Mouse (Mus musculus) embryonic fibroblast, embryonic 13.5 days (primary cell): ENCODE results near the gene Zfp36l1. TPM values are rescaled to one million over a fixed set of nuclear protein-coding genes. Genes with fewer than 3 reads are reported as not detected.
A peak's percentile ranks its signal among the peaks of the same experiment; 100 is the strongest.

ENCODE experiments used
- H3K27ac ChIP-seq: 2 replicates; pipeline ENCODE4 v1.5.1; 2012; ENCODE audit warnings: low read length, control low read depth, inconsistent platforms; ENCODE audit not compliant: insufficient read depth
- H3K4me1 ChIP-seq: 2 replicates; pipeline ENCODE4 v1.6.1; 2011; ENCODE audit warnings: low read length; ENCODE audit not compliant: control insufficient read depth, insufficient read depth
- H3K4me3 ChIP-seq: 2 replicates; pipeline ENCODE4 v1.5.1; 2011; ENCODE audit warnings: mild to moderate bottlenecking, control low read depth, low read length; ENCODE audit not compliant: insufficient read depth
- CTCF ChIP-seq: IDR thresholded peaks from 2 replicates; pipeline ENCODE4 v1.5.1; 2011; ENCODE audit warnings: mild to moderate bottlenecking, control low read depth, low read length, moderate library complexity, borderline replicate concordance; ENCODE audit not compliant: insufficient read depth
- POLR2A ChIP-seq: IDR thresholded peaks from 2 replicates; pipeline ENCODE4 v1.6.1; 2011; ENCODE audit warnings: low read depth, mild to moderate bottlenecking, control low read depth, low read length, moderate library complexity
- polyA plus RNA-seq: library from polyadenylated mRNA; stranded (reverse); fragments of >200 nt; gene quantifications from 2 replicates; pipeline ENCODE4 v1.2.4, GENCODE M21; 2011; ENCODE audit warnings: low read depth; ENCODE audit not compliant: missing spikeins, insufficient read length

The Zfp36l1 gene
- polyA plus RNA-seq, 1 experiment, result 139 TPM

- Histone ChIP-seq H3K27ac (peak overlapping the region; percentile 92), H3K4me3 (peak overlapping the region; percentile 27), H3K4me1 (0 out of 2 replicates have a peak, but pooled peaks cover 5% of the 10 kb centered on the region)
- TF ChIP-seq POLR2A (no peak), CTCF (no peak)
Observed at GRCm38 (mm10) chr12:80131359-80132249, 18.8 kb upstream of the Zfp36l1 start.

GRCm38 (mm10) chr12:80130558-80131358 lies 17.9 kb upstream of the Zfp36l1 start:
- H3K4me3 ChIP-seq, result no peak overlapping the region
- no peak for TF ChIP-seq CTCF
- TF ChIP-seq POLR2A, result peak; percentile 22; the same call in 1 of the 2 replicates
- H3K4me1 ChIP-seq, result 0 out of 2 replicates have a peak, but pooled peaks cover 5% of the 10 kb centered on the region
- peak overlapping the region; percentile 35 for H3K27ac ChIP-seq

- no peak for TF ChIP-seq CTCF
- no peak overlapping the region for H3K4me3 ChIP-seq
- no peak overlapping the region for H3K27ac ChIP-seq
- H3K4me1 ChIP-seq, result 0 out of 2 replicates have a peak, but pooled peaks cover 5% of the 10 kb centered on the region
Observed at GRCm38 (mm10) chr12:80129531-80129930, 16.7 kb upstream of the Zfp36l1 start.

DNA sequence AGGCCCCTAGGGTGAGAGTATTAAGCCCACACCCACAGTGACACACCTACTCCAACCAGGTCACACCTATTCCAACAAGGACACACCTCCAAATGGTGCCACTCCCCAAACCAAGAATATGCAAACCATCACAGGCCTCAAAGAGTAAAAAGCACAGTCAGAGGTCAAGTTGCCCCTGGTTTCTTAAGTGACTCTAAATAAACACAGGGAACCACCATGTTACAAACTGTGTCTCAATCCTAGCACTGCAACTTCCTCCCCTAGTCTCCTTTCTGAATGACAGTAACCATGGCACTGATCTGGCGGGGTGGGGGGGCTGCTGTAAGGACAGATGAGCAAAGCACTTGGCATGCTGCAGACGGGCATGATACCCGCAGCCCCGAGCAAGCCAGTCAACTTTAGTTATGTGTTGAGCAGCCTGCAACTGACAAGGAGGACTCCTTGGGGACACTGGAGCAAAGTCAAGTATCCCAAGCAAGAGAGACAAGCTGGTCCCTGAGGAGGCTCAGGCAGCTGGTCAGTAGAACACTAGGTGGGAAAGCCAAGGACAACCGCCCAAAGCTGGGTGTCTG lies 14.5 kb upstream of the Zfp36l1 start:
- H3K27ac ChIP-seq, result no peak overlapping the region
- H3K4me1 ChIP-seq, result 0 out of 2 replicates have a peak, but pooled peaks cover 5% of the 10 kb centered on the region
- TF ChIP-seq CTCF (no peak), POLR2A (no peak)
- H3K4me3 ChIP-seq, result no peak overlapping the region

DNA sequence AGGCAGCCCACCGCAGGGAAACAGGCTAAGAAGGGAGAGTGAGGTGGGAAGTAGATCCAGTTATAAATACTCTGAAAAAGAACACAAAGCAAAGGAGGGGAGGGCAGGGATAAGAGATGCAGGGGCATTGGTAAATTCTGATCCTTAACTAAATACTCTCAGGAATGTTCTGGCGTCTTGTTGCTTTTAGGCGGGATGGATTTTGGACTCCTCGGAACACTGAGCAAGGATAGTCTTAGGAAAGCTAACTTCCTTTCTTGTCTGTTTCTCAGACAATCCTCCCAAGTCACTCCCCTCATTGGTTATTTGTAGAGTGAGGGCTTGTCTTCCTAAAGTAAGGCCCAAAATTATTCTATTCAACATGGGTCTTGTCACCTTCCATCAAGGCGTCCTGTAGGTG lies 12.5 kb upstream of the Zfp36l1 start:
- Histone ChIP-seq H3K4me3 (no peak overlapping the region), H3K27ac (no peak overlapping the region), H3K4me1 (no peaks in the 10 kb centered on the region)
- TF ChIP-seq POLR2A (no peak), CTCF (no peak)

- Histone ChIP-seq H3K27ac (no peak overlapping the region), H3K4me3 (no peak overlapping the region), H3K4me1 (no peaks in the 10 kb centered on the region)
- TF ChIP-seq CTCF (no peak), POLR2A (no peak)
Observed at GRCm38 (mm10) chr12:80124756-80125155, 11.9 kb upstream of the Zfp36l1 start.

DNA sequence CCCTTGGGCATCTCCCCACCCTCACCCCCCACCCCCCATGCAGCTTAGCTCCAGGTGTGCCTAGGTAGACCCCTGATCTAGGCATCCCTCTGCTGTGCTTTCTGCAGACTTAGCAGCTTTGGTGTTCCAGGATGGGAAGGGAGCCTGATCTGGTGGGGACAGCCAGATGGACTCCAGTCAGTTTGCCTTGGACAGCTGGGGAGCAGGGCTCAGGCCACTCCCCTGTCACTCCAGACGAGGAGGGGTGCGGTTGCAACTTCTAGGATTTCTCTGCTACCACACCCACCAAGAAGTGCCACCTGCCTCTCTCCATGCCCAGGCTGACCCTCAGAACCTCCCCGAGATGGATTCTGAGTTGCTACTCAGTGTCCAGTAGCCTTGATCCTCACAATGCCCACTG lies 11.4 kb upstream of the Zfp36l1 start:
- TF ChIP-seq POLR2A (no peak), CTCF (no peak)
- no peak overlapping the region for H3K27ac ChIP-seq
- H3K4me1 ChIP-seq, result no peaks in the 10 kb centered on the region
- no peak overlapping the region for H3K4me3 ChIP-seq

- TF ChIP-seq CTCF (no peak), POLR2A (no peak)
- Histone ChIP-seq H3K4me3 (no peak overlapping the region), H3K4me1 (no peaks in the 10 kb centered on the region), H3K27ac (no peak overlapping the region)
Observed at GRCm38 (mm10) chr12:80123227-80123803, 10.5 kb upstream of the Zfp36l1 start.

GRCm38 (mm10) chr12:80121438-80121837 lies 8.6 kb upstream of the Zfp36l1 start:
- H3K27ac ChIP-seq, result no peak overlapping the region
- no peak overlapping the region for H3K4me3 ChIP-seq
- H3K4me1 ChIP-seq, result no peaks in the 10 kb centered on the region
- no peak for TF ChIP-seq POLR2A
- TF ChIP-seq CTCF, result no peak
